Mouse (Mus musculus) testis, adult 2 months (tissue): Measurements from ENCODE around the gene Oxnad1.

Source experiments
- CTCF ChIP-seq: fragments of 200-500 bp; IDR thresholded peaks from 2 replicates; pipeline ENCODE4 v1.5.1; 2012; ENCODE audit warnings: low read depth, mild to moderate bottlenecking, inconsistent platforms, low read length, moderate library complexity; ENCODE audit not compliant: control insufficient read depth, insufficient read depth, insufficient replicate concordance
- POLR2A ChIP-seq: fragments of 200-500 bp; IDR thresholded peaks from 2 replicates; pipeline ENCODE4 v1.6.1; 2012; ENCODE audit warnings: low read depth, mild to moderate bottlenecking, inconsistent platforms, low read length, moderate library complexity; ENCODE audit not compliant: control insufficient read depth

- TF ChIP-seq POLR2A: no peak
- no peak for TF ChIP-seq CTCF
Measured at GRCm38 (mm10) chr14:32106911-32107310, 21.7 kb downstream of the Oxnad1 start.
